Mouse (Mus musculus): Measurements from ENCODE around the gene Fbn1.

The Fbn1 gene

DNA sequence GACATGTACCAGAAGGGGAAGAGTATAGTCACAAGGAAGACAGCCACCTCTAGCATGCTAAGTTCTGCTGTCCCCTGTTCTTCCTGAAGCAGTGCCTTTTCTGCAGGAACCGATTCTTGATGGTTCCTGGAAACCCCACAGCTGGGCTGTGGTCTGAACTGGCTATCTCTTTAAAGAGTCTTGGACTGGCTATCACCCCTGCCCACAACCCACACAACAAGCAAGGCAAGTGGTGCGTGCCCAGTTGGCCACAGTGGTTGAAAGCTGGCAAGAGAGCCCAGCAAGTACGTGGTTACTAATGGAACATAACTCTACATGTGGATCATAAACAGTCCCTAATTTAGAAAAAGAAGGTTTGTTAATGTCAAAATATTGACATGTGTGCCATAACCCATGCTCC, 170.6 kb downstream of the Fbn1 start:
- in situ Hi-C loops (cut with MseI, MboI), result no loop called here

DNA sequence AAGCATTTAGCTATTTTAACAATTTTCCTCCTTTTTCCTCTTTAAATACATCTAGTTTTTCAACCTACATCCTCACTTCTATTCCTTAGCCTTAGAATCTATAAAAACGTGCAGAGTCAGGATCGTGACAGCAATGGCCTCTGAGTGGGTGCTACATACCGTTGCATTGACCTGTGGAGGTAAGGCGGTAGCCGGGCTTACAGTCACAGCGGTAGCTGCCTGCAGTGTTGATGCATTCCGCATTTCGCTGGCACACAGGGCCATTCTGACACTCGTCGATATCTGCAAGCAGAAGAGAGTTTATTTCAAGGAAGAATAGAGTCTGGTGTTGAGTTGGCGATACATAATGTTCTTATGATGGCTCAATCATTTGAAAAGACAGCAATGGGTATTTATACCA, 172.6 kb downstream of the Fbn1 start:
- in situ Hi-C loops (cut with MseI, MboI), result no loop called here

DNA sequence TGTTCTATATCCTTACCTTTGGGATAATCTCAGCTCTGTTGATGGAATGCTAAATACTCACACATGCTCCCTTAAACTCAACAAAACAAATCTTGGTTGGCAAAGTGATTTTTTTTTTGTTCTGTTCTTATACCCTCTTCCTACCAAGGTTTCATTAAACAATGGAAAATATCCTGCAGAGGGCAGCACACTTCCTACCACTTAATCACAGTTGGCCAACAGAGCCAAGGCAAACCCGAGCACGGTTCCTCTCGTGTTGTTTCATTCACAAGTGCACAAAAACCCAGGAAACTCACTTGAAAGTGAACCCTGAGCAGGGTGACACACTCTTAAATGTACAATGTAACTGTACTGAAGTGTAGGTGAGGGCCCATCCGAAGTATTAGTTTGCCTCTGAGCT, 173.6 kb downstream of the Fbn1 start:
- in situ Hi-C loops (cut with MseI, MboI), result no loop called here

DNA sequence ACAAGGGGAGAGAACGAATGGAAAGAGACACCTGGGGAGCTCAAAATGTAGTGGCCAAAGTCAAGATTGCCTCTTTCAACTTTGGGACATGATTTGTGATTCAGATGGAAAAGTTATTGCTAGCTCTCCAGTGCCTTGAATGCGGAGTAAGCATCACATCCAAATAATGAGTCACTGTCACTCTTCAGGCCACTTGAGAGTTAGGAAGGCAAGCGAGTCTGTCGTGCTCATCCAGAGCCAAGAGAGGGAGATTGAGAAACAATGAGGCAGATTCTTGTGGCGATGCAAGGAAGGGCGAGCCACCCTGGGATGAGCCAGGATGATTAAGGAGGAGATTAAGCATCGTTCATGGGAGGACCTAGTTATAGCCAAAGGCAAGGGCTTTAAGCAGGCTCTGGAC, 176.2 kb downstream of the Fbn1 start:
- in situ Hi-C loops (cut with MseI, MboI), result no loop called here

DNA sequence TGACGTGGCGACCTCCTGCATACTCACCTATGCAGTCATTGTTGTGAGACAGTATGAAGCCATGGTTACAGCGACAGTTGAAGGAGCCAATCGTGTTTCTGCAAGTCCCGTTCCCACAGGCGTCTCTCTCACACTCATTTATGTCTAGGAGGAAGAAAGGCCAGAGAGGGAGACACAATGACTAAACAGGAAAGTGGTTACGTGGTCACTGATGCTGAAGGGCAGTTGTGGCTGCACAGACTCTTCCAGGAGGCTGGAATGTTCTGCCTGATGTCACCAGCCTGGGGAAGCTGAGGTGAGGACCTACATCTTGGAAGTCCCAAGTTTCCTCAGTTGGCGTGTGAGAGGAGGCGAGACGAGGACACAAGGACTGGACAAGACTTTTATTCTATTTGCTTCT, 177.3 kb downstream of the Fbn1 start:
- in situ Hi-C loops (cut with MseI, MboI), result no loop called here

DNA sequence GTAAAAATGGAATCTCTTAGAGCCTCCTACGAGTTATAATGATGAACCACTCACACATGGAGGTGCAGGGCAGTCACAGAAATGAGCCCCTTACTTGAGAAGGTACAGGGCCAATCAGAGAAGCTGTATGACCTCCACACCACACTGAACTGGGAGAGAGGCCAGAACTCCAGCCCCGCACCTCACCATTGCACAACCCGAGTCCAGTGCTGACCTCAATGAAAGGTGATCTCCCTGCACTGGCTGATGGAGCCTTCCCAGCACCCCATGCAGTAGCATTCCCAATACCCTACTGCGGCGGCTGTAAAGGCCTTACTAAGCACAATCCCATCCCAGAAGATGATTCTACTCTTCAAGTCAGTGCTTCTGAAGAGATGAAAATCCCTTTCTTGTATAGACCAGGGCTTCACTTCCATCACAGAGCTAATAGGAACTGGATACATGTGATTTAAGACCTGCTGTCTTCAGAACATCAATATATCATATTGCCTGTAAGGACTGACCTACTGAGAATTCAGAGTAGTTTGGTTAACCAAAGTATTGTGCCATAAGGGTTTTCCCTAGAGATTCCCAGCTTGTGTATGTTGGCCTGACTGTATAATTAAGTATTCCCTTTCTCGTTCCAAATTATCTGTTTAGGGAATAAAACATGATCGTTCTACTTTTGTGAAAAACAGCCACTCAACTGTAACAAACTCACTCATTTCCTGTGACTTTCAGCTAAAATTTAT, 182.5 kb downstream of the Fbn1 start:
- in situ Hi-C loops (cut with MseI, MboI), result no loop called here

DNA sequence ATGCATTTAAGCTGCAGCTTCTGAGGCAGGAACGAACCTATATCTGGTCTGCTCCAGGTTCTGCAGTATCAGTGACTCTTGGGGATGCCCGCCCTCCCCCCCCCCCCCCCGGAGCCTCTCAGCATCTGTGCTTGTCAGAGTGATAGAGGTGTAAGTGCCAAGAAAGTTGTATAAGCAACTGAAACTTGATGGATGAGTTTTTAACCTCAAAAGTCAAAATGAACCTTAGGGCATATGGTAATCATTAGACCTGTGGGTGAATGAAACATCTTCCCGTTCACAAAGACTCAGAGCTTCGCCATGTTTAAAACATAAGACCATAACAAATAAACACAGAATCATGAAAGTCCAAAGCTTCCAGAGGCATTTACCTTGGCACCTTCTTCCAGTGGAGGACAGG, 183.3 kb downstream of the Fbn1 start:
- in situ Hi-C loops (cut with MseI, MboI), result no loop called here

DNA sequence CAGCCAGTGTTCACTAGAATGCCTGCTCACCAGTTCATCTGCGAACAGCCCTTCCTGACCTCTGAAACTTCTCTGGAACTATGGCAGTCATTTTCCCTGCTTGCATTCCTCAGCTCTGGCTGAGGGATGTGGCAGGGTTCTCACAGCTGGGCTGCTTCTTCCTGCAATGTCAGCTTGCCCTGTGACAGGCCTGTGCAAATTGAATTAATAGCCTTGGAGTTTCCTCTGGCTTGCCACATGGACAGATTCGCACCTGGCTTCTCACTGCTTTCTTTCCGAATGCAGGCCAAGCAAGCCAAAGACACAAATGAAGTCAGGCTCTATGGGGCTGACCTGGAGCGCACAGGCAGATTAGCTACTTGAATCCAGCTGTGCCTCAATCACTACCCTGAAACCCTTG, 184.4 kb downstream of the Fbn1 start:
- in situ Hi-C loops (cut with MseI, MboI), result no loop called here

DNA sequence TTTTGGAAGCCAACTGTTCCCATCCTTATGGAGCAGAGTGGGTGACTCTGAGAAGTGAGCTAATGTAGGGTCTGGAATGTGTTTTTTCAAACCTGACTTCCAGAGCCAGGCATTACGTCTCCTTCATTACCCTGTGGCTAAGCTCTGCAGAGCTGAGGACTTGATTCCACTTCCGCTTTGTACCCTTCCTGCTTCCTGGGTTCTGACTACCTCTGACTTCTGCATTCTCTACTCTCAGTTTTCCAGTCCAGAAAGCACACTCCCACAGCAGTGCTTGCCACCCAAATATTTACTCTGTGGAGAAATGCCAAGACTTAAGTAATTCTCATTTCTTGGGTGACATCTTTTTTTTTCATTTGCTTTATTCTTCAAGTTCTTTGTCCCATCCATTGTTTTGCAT, 185.2 kb downstream of the Fbn1 start:
- in situ Hi-C loops (cut with MseI, MboI), result no loop called here

DNA sequence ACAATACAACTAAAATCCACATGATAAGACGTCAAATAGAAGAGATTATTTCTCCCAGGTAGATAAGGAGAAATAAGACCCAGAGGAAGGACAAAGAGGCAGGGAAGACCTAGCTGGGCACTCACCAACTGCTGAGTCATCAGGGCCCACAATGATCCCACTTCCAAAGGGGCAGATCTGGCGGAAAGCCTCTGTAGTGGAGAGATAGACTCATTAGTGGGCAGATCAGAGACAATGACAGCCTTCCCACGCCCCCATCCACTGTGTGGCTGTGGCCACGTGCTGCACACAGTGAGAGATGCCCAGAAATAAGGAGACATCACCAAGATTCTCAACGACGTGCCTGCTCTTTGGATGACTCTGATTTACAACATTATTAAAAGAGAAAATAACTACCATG, 186.7 kb downstream of the Fbn1 start:
- in situ Hi-C loops (cut with MseI, MboI), result no loop called here

DNA sequence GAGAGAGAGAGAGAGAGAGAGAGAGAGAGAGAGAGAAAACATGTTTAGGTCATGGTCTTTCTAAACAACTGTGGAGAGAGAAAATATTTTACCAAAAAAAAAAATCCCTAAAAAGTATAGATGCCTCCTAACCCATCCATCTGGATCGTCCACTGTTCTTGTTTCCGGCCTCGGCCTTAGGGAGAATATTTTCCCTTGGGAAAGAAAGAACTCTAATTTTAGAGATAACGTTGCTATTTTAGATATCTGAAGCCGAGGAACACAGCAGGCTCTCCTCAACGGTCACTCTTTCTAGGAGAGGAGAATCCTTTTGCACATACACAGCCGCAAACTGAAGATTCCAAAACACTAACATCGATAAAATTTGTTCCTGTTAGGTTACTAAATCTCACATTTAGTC, 188.1 kb downstream of the Fbn1 start:
- in situ Hi-C loops (cut with MseI, MboI), result no loop called here

DNA sequence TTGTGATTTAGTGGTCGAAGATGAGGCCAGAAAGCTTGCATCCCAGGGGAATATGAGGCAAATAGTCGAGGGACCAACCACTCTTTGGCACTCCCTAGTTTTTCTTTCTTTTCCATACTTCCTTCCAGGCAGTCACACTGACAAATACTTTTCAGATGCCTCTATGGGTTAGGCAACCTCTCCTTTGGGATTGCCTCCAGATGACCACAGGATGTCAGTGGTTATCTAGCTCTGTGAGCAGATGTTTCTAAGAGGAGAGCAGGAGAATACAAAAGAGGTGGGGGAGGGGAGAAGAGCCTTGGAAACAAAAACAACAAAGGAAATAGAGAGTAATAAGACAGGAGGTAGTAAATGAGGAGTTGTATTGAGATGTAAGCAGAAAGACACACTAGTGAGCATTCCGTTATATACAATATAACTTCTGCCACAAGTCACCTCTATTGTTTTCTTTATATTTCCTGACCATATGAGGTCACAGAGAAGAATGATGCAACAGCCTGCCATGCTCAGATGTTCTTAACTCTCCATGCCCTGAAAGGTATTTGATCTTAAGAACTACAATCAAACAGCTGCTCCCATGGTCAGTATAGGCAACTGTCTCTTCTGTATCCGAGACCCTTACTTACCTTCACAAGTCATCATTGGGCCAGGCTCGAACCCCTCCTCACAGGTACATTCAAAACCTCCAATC, 189.3 kb downstream of the Fbn1 start:
- in situ Hi-C loops (cut with MseI, MboI), result no loop called here

DNA sequence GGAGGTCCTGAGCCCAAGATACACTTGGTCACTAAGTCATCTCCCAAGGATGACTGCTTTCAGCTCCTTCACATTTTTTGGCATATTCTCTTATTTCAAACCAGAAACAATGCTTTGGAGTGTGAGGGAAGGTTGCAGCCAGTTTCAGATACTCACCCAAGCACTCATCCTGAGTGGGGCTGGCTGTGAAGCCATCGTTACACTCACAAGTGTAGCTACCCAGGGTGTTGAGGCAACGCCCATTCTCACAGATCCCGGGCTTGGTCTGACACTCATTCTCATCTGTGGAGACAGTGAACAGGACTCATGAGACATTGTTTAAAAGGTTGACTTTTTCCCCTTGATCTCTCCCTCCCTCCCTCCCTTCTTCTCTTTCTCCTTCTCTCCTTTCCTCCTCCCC, 192.6 kb downstream of the Fbn1 start:
- in situ Hi-C loops (cut with MseI, MboI), result no loop called here

DNA sequence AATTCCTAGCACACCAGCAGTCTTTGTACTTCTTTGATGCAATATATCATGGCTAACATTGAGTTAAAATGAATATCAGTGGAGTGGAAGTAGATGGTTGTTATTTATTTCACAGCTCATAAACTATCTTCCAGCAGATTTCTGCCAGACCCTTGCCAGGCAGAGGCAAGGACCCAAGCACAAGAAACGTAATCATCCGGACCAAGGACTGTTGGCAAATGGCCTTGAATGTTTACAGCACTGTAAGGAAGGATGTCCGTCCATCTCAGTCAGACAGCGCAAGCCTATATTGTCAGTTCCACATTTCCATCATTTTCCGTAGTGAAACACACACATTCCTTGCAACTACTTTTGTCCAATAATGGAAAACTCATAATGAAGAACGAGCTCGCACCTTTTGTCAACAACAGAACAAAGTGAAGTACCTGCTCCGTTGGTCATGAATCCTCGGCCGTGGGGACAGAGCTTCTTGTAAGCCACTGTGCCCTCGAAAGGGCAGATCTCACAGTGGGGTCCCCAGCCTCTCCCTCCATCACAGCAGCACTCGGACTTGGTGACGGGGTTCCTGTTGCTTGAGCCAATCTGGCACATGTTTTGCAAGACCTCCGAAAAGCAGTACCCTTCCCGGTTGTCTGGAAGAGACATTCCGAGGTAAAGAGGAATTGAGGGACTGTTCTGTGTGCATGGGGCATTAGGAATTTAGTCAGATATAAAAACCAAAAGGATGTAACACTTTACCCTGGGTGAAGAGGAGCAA, 193.4 kb downstream of the Fbn1 start:
- in situ Hi-C loops (cut with MseI, MboI), result no loop called here

DNA sequence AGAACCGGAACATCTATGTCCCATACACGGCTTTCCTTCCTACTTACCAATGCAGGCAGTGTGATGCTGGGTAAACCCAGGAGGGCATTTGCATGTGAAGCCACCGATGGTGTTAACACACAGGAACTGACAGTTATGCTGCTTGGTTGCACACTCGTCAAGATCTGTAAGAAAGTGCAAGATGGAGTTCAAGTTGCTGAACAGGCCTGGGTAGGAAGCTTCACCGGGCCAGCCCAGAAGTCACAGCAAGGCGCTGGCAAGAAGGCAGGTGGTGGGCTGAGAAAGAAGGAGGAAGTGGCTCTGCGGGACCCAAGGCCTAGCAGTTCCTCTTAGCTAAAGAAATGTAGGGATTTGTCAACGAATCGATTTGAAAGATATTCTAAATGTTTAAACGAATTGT, 198.1 kb downstream of the Fbn1 start:
- in situ Hi-C loops (cut with MseI, MboI), result no loop called here

DNA sequence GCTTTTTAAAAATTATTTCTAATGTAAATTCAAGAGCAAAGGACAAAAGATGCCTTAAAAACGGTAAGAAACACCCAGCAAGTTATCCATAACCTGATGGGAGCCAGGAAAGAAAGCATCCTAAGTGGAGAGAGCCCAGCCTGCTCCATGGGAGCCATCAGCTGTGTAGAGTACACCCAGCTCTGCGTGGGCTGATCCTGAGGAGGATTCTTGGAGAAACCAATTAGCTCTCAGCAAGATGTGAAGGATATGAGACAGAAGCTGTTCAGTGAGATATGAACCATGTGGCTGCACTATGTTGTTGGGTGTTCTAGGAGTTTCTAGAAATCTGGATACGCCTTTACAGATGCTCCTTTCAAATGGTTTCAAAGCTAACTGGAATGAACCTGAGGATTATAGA, 202.1 kb downstream of the Fbn1 start:
- in situ Hi-C loops (cut with MseI, MboI), result no loop called here

DNA sequence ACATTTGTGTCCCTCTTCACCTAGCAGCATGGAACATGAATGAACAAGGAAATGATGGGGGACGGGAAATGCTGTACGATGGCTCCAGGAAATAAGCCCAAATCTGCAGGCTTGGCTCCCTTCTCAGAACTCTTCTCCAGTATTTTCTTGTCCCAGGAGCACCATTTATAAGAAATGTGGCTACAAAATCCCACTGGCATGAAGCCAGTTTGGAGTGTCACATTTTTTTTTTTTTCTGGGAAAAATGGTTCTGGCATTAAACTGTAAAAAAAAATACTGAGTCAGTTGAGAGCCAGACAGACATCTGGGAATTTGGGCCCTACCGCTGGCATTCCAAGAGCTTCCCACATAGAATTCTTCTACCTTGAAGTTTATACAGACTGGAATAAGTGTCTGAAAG, 203.0 kb downstream of the Fbn1 start:
- in situ Hi-C loops (cut with MseI, MboI), result no loop called here

DNA sequence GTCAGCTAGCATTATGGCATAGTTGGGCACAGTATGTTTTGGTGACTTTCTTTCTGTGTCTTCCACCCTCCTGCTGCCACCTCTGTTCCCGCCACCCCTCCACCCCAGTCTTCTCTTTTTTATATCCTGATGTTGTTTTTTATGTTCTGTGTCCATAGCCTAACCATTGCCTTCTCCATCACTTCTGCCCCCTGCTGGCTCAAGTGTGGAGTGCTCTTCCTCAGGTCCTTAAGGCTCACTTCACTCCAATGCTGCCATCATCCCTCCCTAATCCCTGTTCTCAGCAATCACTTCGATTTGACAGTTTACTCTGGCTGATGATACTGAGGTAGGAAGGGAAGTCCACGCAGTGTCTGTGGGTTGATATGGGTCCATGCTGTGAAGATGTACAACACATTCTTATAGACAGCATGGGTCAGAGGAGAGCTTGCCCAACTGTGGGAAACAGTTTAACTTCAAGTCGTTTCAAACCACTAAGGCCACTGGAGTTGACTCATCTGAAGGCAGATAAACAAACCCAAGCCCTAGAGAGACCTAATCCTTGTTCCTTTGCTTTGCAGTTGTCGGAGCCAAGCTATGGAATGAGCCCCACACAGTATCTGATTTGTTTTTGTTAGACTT, 203.9 kb downstream of the Fbn1 start:
- in situ Hi-C loops (cut with MseI, MboI), result no loop called here

DNA sequence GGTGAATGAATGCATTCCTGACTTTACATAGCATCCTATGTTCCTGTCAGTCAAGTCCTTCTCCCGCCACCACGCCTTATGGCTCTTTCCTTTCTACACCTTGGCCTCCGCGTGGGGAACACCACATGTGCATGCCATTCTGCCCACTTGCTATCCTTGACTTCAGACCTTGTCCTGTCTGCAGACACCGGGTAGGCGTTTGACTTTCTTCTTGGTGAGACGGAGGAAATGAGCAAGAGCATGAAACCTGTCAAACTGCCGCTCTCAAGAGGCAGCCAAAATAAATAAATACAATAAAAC, 205.2 kb downstream of the Fbn1 start:
- in situ Hi-C loops (cut with MseI, MboI), result no loop called here

DNA sequence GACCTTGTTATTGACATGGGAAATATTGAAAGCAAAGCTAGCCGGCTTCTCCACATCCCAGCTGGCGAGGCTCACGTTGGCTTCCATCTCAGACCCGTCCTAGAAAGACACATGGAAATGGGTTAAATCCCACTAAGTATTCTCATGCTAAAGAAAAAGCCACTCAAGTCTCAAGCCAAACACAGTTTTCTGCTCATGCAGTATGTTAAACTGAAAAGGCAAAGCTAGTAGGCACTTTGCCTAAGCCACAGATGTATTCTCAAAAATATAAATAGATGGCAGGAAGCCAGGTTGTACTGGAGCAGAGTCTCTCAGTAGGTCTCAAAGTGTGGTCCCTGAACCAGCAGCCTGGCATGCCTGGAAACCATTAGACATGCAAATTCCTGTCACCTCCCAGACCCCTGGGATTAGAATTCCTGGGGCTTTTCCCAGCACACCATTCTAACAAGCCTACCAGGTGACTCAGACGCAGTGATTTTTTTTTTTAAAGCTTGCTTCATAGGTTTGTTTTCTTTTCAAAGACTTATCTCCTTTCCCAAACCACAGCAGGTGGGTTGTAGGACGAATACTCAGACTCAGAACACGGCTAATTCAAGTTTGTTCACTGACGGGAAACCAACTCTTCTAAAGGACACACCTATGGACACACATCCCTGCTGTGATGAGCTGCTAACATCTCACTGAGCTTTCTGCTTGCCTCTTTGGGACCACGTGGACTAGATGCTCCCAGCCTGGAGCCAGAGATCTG, 205.7 kb downstream of the Fbn1 start:
- in situ Hi-C loops (cut with MseI, MboI), result no loop called here

DNA sequence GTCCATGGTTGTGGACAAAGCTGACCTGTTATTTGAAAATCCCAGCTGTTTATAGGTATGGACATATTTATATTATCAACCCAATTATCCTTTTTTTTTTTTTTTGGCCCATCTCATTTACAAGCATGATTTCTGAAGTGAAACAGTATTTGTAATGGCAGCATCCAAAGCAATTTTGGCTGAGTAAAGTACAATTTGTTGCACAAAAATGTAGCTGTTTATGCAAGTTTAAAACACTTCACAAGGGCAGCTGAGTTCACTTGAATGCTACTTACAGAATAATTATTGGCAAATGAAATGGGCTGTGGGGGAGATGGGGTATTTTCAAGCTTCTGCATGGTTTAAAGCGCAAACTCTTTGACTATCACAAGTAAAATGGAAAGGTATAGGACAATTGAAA, 209.0 kb downstream of the Fbn1 start:
- in situ Hi-C loops (cut with MseI, MboI), result no loop called here

DNA sequence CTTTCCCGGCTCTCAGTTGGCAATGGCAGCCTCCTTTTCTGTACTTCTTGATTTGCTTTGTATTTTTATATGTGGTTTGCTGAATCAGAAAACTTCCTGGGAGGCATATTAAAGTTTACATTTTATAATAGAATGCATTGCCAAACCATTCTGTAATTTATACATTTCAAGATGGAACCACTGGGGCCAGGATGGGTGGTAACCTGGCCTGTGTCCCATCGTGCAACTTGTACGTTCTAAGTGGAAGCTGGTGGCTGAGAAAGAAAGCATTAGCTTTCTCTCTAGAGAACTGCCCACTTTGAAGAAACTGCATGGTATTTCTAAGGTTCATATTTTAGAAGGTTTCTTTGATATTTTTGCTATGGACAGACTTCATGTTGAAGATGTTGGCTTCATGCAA, 212.3 kb downstream of the Fbn1 start:
- in situ Hi-C loops (cut with MseI, MboI), result no loop called here
